Mouse (Mus musculus) embryo, embryonic 10.5 days (tissue): ENCODE results near the gene Col6a2.

Source experiments
- DNase-seq: peaks from one replicate; pipeline ENCODE4 v3.0.0-alpha.2; 2015; ENCODE audit warnings: low spot score

Gene Col6a2

GRCm38 (mm10) chr10:76548218-76548617 is 75.2 kb downstream of the Col6a2 start:
- no peak for DNase-seq

- no peak for DNase-seq
Measured at GRCm38 (mm10) chr10:76546566-76546965, 76.9 kb downstream of the Col6a2 start.
